Mouse (Mus musculus): ENCODE data around the gene Sh3pxd2b.

Sh3pxd2b gene

GRCm38 (mm10) chr11:32374027-32374589 is 26.5 kb downstream of the Sh3pxd2b start:
- no peak for DNase-seq

GRCm38 (mm10) chr11:32375104-32375535 is 27.5 kb downstream of the Sh3pxd2b start:
- DNase-seq, result no peak

GRCm38 (mm10) chr11:32376086-32376485 is 28.5 kb downstream of the Sh3pxd2b start:
- DNase-seq, result no peak

DNA sequence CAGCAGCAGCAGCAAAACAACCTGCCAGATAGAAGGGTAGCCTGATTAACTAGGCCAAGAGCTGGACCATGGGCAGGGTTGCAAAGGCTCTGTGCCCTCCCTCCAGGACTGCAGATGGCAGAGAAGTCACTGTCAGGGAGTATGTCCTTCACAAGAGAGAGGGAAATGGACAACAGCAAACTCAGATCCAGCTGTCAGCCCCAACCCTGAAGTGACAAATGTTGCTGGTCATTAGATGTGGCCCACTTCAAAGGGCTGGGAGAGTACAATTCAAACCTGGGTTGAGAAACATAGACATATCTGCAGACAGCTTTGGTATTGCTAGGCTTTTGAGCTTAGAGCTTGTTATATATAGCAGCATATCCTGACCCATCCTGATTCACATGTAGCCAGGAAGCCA is 32.3 kb downstream of the Sh3pxd2b start:
- DNase-seq, result no peak

GRCm38 (mm10) chr11:32383341-32384134 is 35.9 kb downstream of the Sh3pxd2b start:
- peak; percentile 52 for DNase-seq

DNA sequence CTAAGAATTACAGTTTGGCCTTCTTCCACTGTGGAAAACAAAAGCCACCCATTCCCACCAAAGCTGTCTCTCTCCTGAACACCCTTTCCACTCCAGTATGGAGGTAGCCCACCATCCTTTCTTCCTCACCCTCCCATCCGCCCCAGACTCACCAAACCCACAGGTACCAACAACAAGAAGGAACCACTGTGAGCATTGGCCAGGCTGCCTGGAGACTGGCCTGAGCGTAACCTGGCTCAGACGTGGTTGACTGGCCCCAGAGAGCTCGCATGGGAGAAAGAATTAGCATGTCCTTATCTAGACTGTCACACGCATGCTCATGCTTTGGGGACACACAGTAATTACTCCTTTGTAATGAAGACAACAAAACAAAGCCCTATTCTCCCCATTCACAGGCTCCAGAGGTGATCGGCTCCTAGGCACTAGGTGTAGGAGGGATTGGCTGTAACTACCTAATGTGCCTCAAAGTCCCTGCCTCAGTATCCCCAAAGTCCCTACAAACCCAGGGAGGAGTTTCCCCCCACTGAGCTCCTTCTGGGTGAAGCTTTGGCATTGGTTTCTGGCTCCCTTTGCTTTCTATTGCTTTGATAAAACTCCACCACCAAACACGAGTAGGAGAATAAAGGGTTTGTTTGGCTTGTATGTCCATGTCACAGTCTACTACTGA is 36.6 kb downstream of the Sh3pxd2b start:
- DNase-seq, result no peak

- no peak for DNase-seq
Observed at GRCm38 (mm10) chr11:32386043-32386442, 38.4 kb downstream of the Sh3pxd2b start.

DNA sequence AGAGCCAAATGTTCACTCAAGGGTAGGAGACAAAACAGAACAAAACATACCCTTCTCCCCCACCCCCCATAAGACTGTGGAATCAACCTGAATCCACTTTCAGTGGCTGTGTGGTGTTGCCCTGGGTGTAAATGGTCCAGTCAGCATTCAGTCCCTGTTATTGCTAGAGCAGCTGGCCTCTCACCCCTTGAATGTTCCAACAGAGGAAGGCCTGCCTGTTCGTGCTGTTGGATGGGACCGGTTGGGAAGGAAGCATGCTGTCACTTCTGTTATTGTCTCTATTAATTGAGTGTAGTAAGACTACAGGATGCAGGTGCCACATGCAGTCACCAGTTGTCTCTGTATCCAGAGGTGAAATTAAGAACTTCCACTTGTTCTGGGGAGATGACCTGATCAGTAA is 40.4 kb downstream of the Sh3pxd2b start:
- no peak for DNase-seq

- no peak for DNase-seq
Observed at GRCm38 (mm10) chr11:32393095-32393494, 45.5 kb downstream of the Sh3pxd2b start.

DNA sequence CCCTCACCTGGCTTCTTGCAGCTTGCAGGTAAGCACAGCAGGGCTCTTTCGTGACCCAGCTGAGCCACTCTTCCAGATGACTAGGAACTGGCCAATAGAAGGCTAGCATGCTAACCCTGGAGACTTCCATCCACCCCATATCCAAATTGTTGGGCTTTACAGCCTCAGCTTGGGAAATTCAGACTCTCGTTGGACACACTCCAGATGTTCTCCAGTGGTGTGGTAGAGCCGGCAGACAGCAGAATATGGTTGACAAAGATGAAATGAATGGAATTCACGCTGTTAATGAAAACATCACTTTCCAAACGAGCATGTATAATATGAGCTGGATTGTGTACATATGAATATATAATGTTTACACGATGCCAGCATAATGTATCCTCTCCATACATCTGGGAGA is 48.2 kb downstream of the Sh3pxd2b start:
- DNase-seq, result no peak

DNA sequence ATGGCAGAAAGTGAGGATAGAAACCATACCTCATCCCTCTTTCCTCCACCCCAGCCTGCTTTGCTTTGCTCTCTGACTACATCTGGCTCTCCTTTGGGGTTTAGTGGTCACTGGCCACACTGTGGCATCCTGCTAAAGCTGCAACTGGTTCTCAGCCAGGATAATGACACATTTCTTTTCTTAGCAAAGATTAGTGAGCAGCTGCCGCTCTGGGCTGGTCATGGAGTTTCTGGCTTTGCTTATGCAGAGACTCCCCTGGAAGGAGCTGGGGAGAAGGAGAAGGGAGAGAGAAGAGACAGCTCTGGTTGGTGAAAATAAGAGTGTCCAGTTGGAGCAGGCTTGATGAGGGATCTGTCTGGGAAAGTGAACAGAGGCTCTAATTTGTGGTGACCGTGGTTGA is 50.8 kb downstream of the Sh3pxd2b start:
- no peak for DNase-seq

DNA sequence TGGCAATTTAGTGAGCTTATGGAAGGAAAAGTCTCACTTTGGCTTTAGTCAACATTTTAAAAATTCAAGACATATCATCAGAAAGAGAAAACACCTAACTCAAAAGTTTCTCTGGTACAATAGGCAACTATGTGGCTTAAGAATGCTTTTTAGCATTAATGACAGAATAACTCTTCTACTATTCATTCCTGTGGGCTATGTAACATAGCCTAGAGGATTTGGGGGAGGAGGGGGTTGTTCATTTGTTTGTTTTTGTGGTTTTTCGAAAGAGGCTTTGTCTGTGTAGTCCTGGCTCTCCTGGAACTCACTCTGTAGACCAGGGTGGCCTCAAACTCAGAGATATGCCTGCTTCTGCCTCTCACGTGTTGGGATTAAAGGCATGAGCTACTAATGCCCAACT is 51.6 kb downstream of the Sh3pxd2b start:
- no peak for DNase-seq

- peak; percentile 82 for DNase-seq
Observed at GRCm38 (mm10) chr11:32402712-32403111, 55.1 kb downstream of the Sh3pxd2b start.

DNA sequence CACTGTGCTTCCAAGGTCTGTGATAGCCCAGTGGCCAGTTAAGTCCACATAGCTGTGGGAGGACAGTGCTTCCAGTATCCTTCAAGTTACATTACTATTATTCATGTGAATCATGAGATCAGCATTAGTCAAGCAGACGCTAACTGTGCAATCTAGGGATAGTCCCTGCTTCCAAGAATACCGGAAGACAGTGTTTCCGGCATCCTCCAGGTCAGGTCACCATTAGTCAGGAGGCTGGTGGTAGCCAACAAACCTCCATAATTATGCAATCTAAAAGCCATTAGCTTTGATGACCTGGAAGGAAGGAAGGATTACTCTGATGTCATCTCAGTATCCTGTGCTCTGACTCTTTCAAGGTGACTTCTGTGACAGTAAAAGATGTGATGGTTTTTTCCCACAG is 57.1 kb downstream of the Sh3pxd2b start:
- DNase-seq, result no peak

GRCm38 (mm10) chr11:32407863-32408262 is 60.2 kb downstream of the Sh3pxd2b start:
- no peak for DNase-seq

DNA sequence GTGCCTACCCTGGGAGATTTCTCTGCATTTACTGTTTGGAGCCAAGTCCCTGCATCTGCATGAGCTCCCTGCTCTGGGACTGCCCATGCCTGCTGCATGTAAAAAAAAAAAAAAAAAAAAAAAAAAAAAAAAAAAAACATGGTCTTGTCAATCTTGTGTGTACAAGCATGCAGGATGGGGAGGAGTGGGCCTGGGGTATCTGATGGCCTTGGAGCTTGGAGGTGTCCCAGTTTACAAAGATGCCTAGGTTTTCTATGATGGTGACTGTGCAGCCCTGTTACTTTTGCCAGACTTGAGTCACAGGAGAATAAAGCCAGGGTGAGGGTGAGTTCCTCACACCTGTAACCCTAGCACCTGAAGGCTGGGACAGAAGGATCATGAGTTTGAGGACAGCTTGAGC is 61.4 kb downstream of the Sh3pxd2b start:
- DNase-seq, result no peak

- no peak for DNase-seq
Observed at GRCm38 (mm10) chr11:32409823-32410562, 62.4 kb downstream of the Sh3pxd2b start.

- DNase-seq, result no peak
Observed at GRCm38 (mm10) chr11:32420001-32420400, 72.4 kb downstream of the Sh3pxd2b start.

GRCm38 (mm10) chr11:32423311-32423710 is 75.7 kb downstream of the Sh3pxd2b start:
- DNase-seq, result no peak

DNA sequence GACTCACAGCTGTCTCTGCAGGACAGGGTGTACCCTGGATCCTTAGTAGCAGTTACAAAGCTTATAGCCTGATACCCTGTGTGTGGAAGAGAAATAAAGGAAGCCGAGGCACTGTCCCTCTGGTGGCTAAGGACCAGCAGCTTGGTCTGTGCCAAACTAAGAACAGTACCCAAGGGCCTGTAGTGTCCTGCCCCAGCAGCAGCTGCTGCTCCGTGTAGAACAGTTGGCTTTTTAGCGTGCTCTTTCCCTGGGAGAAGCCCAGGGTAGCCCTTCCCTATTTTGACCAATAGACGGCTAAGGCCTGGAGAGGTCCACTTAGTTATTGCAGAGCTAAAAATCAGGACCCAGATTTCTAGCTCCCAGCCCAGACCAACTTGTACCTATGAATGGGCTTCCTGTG is 77.0 kb downstream of the Sh3pxd2b start:
- DNase-seq, result no peak

DNA sequence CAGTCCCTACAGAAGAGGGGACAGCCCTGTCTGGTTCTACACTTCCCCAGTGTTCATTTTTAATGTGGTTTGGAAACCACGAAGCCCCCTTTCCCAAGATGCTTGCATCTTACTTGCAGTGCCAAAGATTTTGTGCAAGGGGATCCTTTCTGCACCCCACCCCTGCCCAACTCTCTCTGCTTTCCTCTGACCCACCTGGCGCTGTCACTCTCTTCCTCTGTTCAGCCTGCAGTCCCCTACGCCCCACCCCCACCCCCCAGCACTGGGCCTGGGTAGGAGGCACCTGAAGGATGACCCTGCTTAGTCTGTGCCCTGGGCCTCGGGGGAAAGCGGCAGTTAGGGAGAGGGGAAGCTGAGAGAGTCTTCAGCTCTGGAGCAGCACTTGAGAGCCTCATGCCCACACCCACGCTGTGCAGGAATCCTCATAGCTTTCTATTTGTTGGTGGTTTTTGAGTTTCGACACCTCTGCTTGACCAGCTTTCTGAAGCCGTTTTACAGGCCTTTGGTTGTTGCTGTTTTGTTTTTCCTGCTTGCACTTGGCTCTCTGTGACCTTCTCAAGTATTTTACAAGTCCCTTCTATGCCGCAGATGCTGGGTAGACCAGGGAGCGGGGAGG is 77.5 kb downstream of the Sh3pxd2b start:
- no peak for DNase-seq

- no peak for DNase-seq
Observed at GRCm38 (mm10) chr11:32427537-32427936, 79.9 kb downstream of the Sh3pxd2b start.

Data from layer of hippocampus, adult 9-11 months (tissue).